Comparison of ENCODE assay signal across 17 mouse cellular contexts in genomic region chr13:52389271-52389670, GRCm38 (mm10).
"Had no signal": no experiment of that assay in that cellular context is flagged by ENCODE, and none has a peak within 500 bp of the region (broad histone marks: within the 10 kb centered on the region; RNA-seq: fewer than 3 reads in every experiment).

No protein-coding gene starts in this region.

- H3K4me1 ChIP-seq: kidney, embryonic 15.5 days; limb, embryonic 13.5 days; midbrain, embryonic 10.5 days; neural tube, embryonic 15.5 days had no signal

- H3K27ac ChIP-seq: kidney, embryonic 15.5 days; limb, embryonic 13.5 days; liver, embryonic 14.5 days; midbrain, embryonic 10.5 days; neural tube, embryonic 15.5 days had no signal

- H3K27me3 ChIP-seq: kidney, embryonic 15.5 days; limb, embryonic 13.5 days; neural tube, embryonic 15.5 days had no signal

- H3K4me3 ChIP-seq: kidney, embryonic 15.5 days; limb, embryonic 13.5 days; midbrain, embryonic 10.5 days; myocyte; neural tube, embryonic 15.5 days had no signal

- H3K9ac ChIP-seq: kidney, embryonic 15.5 days; limb, embryonic 13.5 days; liver, embryonic 14.5 days; neural tube, embryonic 15.5 days had no signal

- H3K4me2 ChIP-seq: kidney, embryonic 15.5 days; limb, embryonic 13.5 days; neural tube, embryonic 15.5 days had no signal

- ATAC-seq: lung, postnatal 0 days had no signal

- H3K36me3 ChIP-seq: kidney, embryonic 15.5 days; limb, embryonic 13.5 days; midbrain, embryonic 10.5 days; neural tube, embryonic 15.5 days had no signal

- H3K9me3 ChIP-seq: kidney, embryonic 15.5 days; neural tube, embryonic 15.5 days had no signal

- DNase-seq: kidney, postnatal 14 days; left cerebral cortex, postnatal 4 days; lung, adult 18-20 months; lung, postnatal 36 days; midbrain, embryonic 14.5 days; retina, postnatal 1 day; right cerebral cortex, postnatal 4 days; spleen, adult 18-20 months; thymus, adult 18-20 months; thymus, postnatal 25 days had no signal
